Mouse (Mus musculus): ENCODE results near the gene Tarsl2. TPM values are rescaled to one million over a fixed set of nuclear protein-coding genes. Genes with fewer than 3 reads are reported as not detected.

The Tarsl2 gene
- 1 to 10 TPM; 4.8 to 6.3 TPM for total RNA-seq (2023)

GRCm38 (mm10) chr7:65644643-65645351, at the start of gene Tarsl2:
Gene Tarsl2, plus strand, starts transcription at chr7:65644898.

GRCm38 (mm10) chr7:65690869-65691268, 46.2 kb downstream of the Tarsl2 start, which contains the start of gene Tm2d3:
Gene Tm2d3, plus strand, starts transcription at chr7:65691169.

Other genes with a start within 250 kb of the Tarsl2 start
- 1 to 10 TPM; 3.9 to 5.8 TPM for gene Tjp1, start 117.1 kb upstream of the Tarsl2 start, total RNA-seq (2023)
- gene Tm2d3, start 46.3 kb downstream of the Tarsl2 start, total RNA-seq (2023): 10 to 100 TPM; 13.4 to 16.1 TPM
- under 1 TPM; 0.20 to 0.27 TPM for gene Pcsk6, start 216.8 kb downstream of the Tarsl2 start, total RNA-seq (2023)